Mouse (Mus musculus) thymus, adult 2 months (tissue): ENCODE results near the gene Mcm10.

Experiments used
- CTCF ChIP-seq: fragments of 200-500 bp; IDR thresholded peaks from 2 replicates; pipeline ENCODE4 v1.5.1; 2012; ENCODE audit warnings: mild to moderate bottlenecking, control low read depth, low read length, moderate library complexity, borderline replicate concordance; ENCODE audit not compliant: control insufficient read depth, poor library complexity, insufficient read depth; ENCODE audit errors: extremely low read depth
- POLR2A ChIP-seq: fragments of 200-500 bp; IDR thresholded peaks from 2 replicates; pipeline ENCODE4 v1.6.1; 2012; ENCODE audit warnings: mild to moderate bottlenecking, low read length, control low read depth, moderate library complexity; ENCODE audit not compliant: control insufficient read depth, poor library complexity, insufficient read depth; ENCODE audit errors: extremely low read depth

DNA sequence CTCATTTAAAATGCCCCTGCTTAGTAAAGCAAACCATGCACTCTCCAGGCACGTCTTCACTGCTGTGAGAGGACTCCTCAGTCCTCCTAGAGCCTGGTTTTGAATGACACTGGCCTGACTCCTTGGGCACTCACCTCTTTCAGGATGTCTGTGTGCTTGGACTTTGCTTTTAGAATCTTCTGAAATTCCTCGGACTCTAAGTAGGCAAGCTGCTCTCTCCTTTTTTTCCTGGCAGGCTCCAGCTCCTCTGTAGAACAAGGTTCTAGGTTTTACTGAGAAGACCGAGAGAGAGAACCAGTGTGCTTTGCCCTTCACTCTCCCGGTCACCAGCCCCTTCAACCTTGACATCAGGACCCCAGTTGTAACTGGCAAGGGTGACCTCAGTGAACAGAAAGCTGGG lies 18.2 kb downstream of the Mcm10 start:
- TF ChIP-seq POLR2A: no peak
- TF ChIP-seq CTCF: no peak
